Comparison of ENCODE assay signal across 8 mouse cellular contexts in the genomic region with DNA sequence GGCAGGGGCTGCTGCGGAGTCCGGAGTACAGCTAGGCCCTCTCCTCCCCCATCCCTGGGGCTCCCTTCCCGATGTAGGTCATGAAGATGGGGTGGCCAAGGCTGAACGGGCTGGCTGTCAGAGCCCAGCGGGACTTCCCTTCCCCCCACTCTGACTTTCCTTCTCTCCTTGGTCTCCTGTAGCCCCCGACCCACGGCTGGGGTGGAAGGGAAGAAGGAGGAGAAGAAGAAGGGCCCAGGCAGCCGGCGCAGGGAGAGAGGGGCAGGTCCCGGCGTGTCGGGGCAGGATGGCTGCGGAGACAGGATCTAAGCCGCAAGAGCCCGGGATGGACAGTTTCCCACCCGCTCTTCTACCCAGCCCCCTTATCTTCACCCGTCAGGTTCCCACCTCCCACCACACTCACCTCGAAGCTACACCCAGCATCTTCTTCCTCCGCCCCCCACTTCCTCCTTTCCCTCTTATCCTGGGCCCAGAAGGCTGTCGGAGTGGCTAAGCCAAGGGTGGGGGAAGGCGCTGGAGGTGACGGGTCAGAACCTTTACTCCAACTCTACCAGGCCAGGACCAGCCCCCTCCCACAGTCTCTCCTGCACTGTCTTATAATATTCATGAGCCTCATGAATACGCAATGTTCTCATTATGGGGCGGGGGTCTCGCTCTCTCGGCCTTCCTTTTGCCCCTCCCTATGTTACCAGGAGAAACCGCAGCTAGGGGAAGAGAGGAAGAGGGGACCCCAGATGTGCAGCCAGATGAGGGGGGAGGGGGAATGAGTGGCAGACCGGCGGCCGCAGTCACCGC. TPM values are rescaled to one million over a fixed set of nuclear protein-coding genes. Genes with fewer than 3 reads are reported as not detected.
DNase-seq lines count a peak whose midpoint lies in the region; ATAC-seq and TF ChIP-seq lines count a peak whose summit lies in the region.

No protein-coding gene starts in this region.

- no peak overlapping the region for H3K27ac ChIP-seq in heart, embryonic 12.5 days (ENCODE audit: poor library complexity, severe bottlenecking)
- H3K27ac ChIP-seq in ES-E14 (ENCODE audit: insufficient read depth, low read depth, low read length, poor library complexity, severe bottlenecking), result no peak overlapping the region
- no peak overlapping the region for H3K27ac ChIP-seq in forebrain, embryonic 16.5 days (ENCODE audit: low read length)
- H3K27ac ChIP-seq in liver, embryonic 13.5 days, result peak overlapping the region; percentile 58
- no peak overlapping the region for H3K27ac ChIP-seq in stomach, embryonic 15.5 days

- no peak for DNase-seq in heart, postnatal 36 days
- no peak for DNase-seq in ES-E14 (ENCODE audit: low read depth, low spot score)
- peak; percentile 50 for DNase-seq in liver, embryonic 13.5 days
- no peak for DNase-seq in spleen, postnatal 14 days (ENCODE audit: low spot score in 2 of 2)

- peak overlapping the region; percentile 77 for H3K9ac ChIP-seq in heart, embryonic 12.5 days
- peak overlapping the region; percentile 13 for H3K9ac ChIP-seq in ES-E14 (ENCODE audit: insufficient read depth, low read depth, low read length, poor library complexity, severe bottlenecking)
- peak overlapping the region; percentile 50 for H3K9ac ChIP-seq in forebrain, embryonic 16.5 days (replicated peaks; ENCODE audit: low read depth, low read length)
- peak overlapping the region; percentile 62 for H3K9ac ChIP-seq in liver, embryonic 13.5 days
- peak overlapping the region; percentile 48 for H3K9ac ChIP-seq in stomach, embryonic 15.5 days

- H3K4me1 ChIP-seq in heart, embryonic 12.5 days (replicated peaks), result peaks cover 37% of the 10 kb centered on the region
- H3K4me1 ChIP-seq in ES-E14 (ENCODE audit: control insufficient read depth in 2 of 2, insufficient read depth in 2 of 2, low read length in 2 of 2, poor library complexity in 1 of 2), result peaks cover 11 to 48% of the 10 kb centered on the region in 2 experiments; a peak in 3 of 4 replicates
- H3K4me1 ChIP-seq in forebrain, embryonic 16.5 days (replicated peaks; ENCODE audit: control insufficient read depth, insufficient read depth, low read length), result peaks cover 10% of the 10 kb centered on the region
- peaks cover 57% of the 10 kb centered on the region for H3K4me1 ChIP-seq in liver, embryonic 13.5 days (replicated peaks)
- peaks cover 20% of the 10 kb centered on the region for H3K4me1 ChIP-seq in stomach, embryonic 15.5 days

- H3K27me3 ChIP-seq in heart, embryonic 12.5 days (replicated peaks), result peaks cover 67% of the 10 kb centered on the region
- peaks cover 14% of the 10 kb centered on the region for H3K27me3 ChIP-seq in forebrain, embryonic 16.5 days (replicated peaks; ENCODE audit: control insufficient read depth, insufficient read depth, low read length)
- H3K27me3 ChIP-seq in liver, embryonic 13.5 days, result peaks cover 45% of the 10 kb centered on the region
- H3K27me3 ChIP-seq in stomach, embryonic 15.5 days (replicated peaks), result peaks cover 21% of the 10 kb centered on the region; the same call in 1 of the 2 replicates

- in situ Hi-C loops in ES-E14 (cut with MboI; ENCODE audit: low sequenced_read_pairs in 2 of 2, unreplicated experiment in 2 of 2), result no loop called here

- H3K4me3 ChIP-seq in heart, embryonic 12.5 days, result peak overlapping the region; percentile 69
- peak overlapping the region; percentile 71 to 88 for H3K4me3 ChIP-seq in ES-E14 (ENCODE audit: insufficient read depth in 1 of 2, low read depth in 1 of 2, low read length in 2 of 2, poor library complexity in 1 of 2, severe bottlenecking in 1 of 2)
- H3K4me3 ChIP-seq in forebrain, embryonic 16.5 days (replicated peaks; ENCODE audit: low read length), result peak overlapping the region; percentile 52
- peak overlapping the region; percentile 66 for H3K4me3 ChIP-seq in liver, embryonic 13.5 days (replicated peaks)
- peak overlapping the region; percentile 60 for H3K4me3 ChIP-seq in stomach, embryonic 15.5 days (replicated peaks)

- no peaks in the 10 kb centered on the region for H3K9me3 ChIP-seq in heart, embryonic 12.5 days (replicated peaks)
- H3K9me3 ChIP-seq in ES-E14 (ENCODE audit: control insufficient read depth, insufficient read depth, low read depth, low read length), result no peaks in the 10 kb centered on the region
- H3K9me3 ChIP-seq in forebrain, embryonic 16.5 days (ENCODE audit: control insufficient read depth, low read length), result no peaks in the 10 kb centered on the region
- H3K9me3 ChIP-seq in liver, embryonic 13.5 days (replicated peaks), result no peaks in the 10 kb centered on the region
- no peaks in the 10 kb centered on the region for H3K9me3 ChIP-seq in stomach, embryonic 15.5 days

- WGBS in heart, embryonic 12.5 days, result 5% methylated on average over 30 of the region's 31 CpGs
- 12% methylated on average over 30 of the region's 31 CpGs for whole genome bisulfite sequencing in forebrain, embryonic 16.5 days
- 1% methylated on average over 31 of the region's 31 CpGs for whole genome bisulfite sequencing in liver, embryonic 13.5 days (ENCODE audit: insufficient replicate concordance)
- 11% methylated on average over 26 of the region's 31 CpGs for WGBS in stomach, embryonic 15.5 days

- peak overlapping the region; percentile 96 for H3K4me2 ChIP-seq in heart, embryonic 12.5 days
- peak overlapping the region; percentile 67 for H3K4me2 ChIP-seq in forebrain, embryonic 16.5 days (ENCODE audit: low read length)
- peak overlapping the region; percentile 94 for H3K4me2 ChIP-seq in liver, embryonic 13.5 days
- peak overlapping the region; percentile 92 for H3K4me2 ChIP-seq in stomach, embryonic 15.5 days

- 0 out of 2 replicates have a peak, but pooled peaks have one; percentile 6 for ATAC-seq in heart, embryonic 12.5 days (ENCODE audit: insufficient number of reproducible peaks, low FRiP score)
- ATAC-seq in forebrain, embryonic 16.5 days, result peak; percentile 39
- peak; percentile 64 for ATAC-seq in liver, embryonic 13.5 days (ENCODE audit: low read depth)
- ATAC-seq in stomach, embryonic 15.5 days (ENCODE audit: insufficient read depth, low FRiP score, low read depth), result 0 out of 2 replicates have a peak, but pooled peaks have one; percentile 7
- ATAC-seq in erythroid progenitor cell, adult 5-6 weeks (replicated peaks; ENCODE audit: low FRiP score, poor library complexity, severe bottlenecking), result no peak

- peaks cover 11% of the 10 kb centered on the region for H3K36me3 ChIP-seq in heart, embryonic 12.5 days
- peaks cover 6% of the 10 kb centered on the region for H3K36me3 ChIP-seq in ES-E14 (ENCODE audit: control insufficient read depth, insufficient read depth, low read length, poor library complexity, severe bottlenecking)
- no peaks in the 10 kb centered on the region for H3K36me3 ChIP-seq in forebrain, embryonic 16.5 days (ENCODE audit: control insufficient read depth, insufficient read depth)
- peaks cover 5% of the 10 kb centered on the region for H3K36me3 ChIP-seq in liver, embryonic 13.5 days
- H3K36me3 ChIP-seq in stomach, embryonic 15.5 days, result peaks cover 1% of the 10 kb centered on the region; the same call in 1 of the 2 replicates

- intact Hi-C loops in heart, postnatal 36 days (cut with DNase I), result no loop called here

TF ChIP-seq in ES-E14, 5 proteins besides CTCF, POLR2A, EP300 and RAD21:
- TF ChIP-seq HCFC1 (IDR thresholded peaks at IDR 0.05; ENCODE audit: borderline replicate concordance, insufficient read depth, low read length) (no peak), MAFK (IDR thresholded peaks at IDR 0.05; ENCODE audit: insufficient read depth, low read depth, low read length) (no peak), ZNF384 (IDR thresholded peaks at IDR 0.05; ENCODE audit: low read depth, low read length) (no peak), CHD2 (IDR thresholded peaks at IDR 0.05; ENCODE audit: low read depth, low read length) (no peak), ZC3H11A (IDR thresholded peaks at IDR 0.05; ENCODE audit: borderline replicate concordance, low read depth, low read length) (no peak)

RNA-seq across cellular contexts. Expression of a gene that starts 0.5 kb away (rescaled TPM):
- 9.2 and 10.3 TPM in 2 replicates for polyA plus RNA-seq in heart, embryonic 12.5 days (2016; fragmentation: Nextera tagmentation; extraction: Ambion mirVana)
- 10 to 100 TPM; 12.9 to 13.0 TPM for total RNA-seq in heart, postnatal 36 days (2021)
- 2.7 and 5.9 TPM in 2 replicates for total RNA-seq in ES-E14 (2012; rRNA removed)
- polyA plus RNA-seq in forebrain, embryonic 16.5 days (2015; fragmentation: Nextera tagmentation; extraction: Ambion mirVana), result 12.2 and 13.1 TPM in 2 replicates
- polyA plus RNA-seq in liver, embryonic 13.5 days (2015; fragmentation: Nextera tagmentation; extraction: Ambion mirVana), result 4.6 and 5.9 TPM in 2 replicates
- polyA plus RNA-seq in stomach, embryonic 15.5 days (2015; fragmentation: Nextera tagmentation; extraction: Ambion mirVana), result 8.2 and 9.3 TPM in 2 replicates
- total RNA-seq in erythroid progenitor cell, adult 5-6 weeks (2015; ENCODE audit: low replicate concordance), result 4.2 and 6.5 TPM in 2 replicates
- 0.30 and 0.77 TPM in 2 replicates for total RNA-seq in erythroid progenitor cell, adult 5-6 weeks (2017; ENCODE audit: low replicate concordance)

RNA-seq across cellular contexts. Expression of a gene that starts 27.2 kb away (rescaled TPM):
- polyA plus RNA-seq in heart, embryonic 12.5 days (2016; fragmentation: Nextera tagmentation; extraction: Ambion mirVana), result 111 and 115 TPM in 2 replicates
- total RNA-seq in heart, postnatal 36 days (2021), result 10 to 100 TPM; 46.1 to 47.1 TPM
- 69.0 and 80.8 TPM in 2 replicates for total RNA-seq in ES-E14 (2012; rRNA removed)
- 6.7 and 7.9 TPM in 2 replicates for polyA plus RNA-seq in forebrain, embryonic 16.5 days (2015; fragmentation: Nextera tagmentation; extraction: Ambion mirVana)
- polyA plus RNA-seq in liver, embryonic 13.5 days (2015; fragmentation: Nextera tagmentation; extraction: Ambion mirVana), result 12.9 and 15.8 TPM in 2 replicates
- polyA plus RNA-seq in stomach, embryonic 15.5 days (2015; fragmentation: Nextera tagmentation; extraction: Ambion mirVana), result 48.3 and 53.4 TPM in 2 replicates
- 2.2 and 5.0 TPM in 2 replicates for total RNA-seq in erythroid progenitor cell, adult 5-6 weeks (2015; ENCODE audit: low replicate concordance)
- total RNA-seq in erythroid progenitor cell, adult 5-6 weeks (2017; ENCODE audit: low replicate concordance), result 0.15 and 0.39 TPM in 2 replicates

RNA-seq across cellular contexts. Expression of a gene that starts 29.0 kb away (rescaled TPM):
- polyA plus RNA-seq in heart, embryonic 12.5 days (2016; fragmentation: Nextera tagmentation; extraction: Ambion mirVana), result 0.17 and 0.29 TPM in 2 replicates
- total RNA-seq in heart, postnatal 36 days (2021), result not detected
- total RNA-seq in ES-E14 (2012; rRNA removed), result 0.40 and 0.48 TPM in 2 replicates
- 0.24 and 0.73 TPM in 2 replicates for polyA plus RNA-seq in forebrain, embryonic 16.5 days (2015; fragmentation: Nextera tagmentation; extraction: Ambion mirVana)
- polyA plus RNA-seq in liver, embryonic 13.5 days (2015; fragmentation: Nextera tagmentation; extraction: Ambion mirVana), result 0.28 and 0.29 TPM in 2 replicates
- polyA plus RNA-seq in stomach, embryonic 15.5 days (2015; fragmentation: Nextera tagmentation; extraction: Ambion mirVana), result 0.46 and 0.53 TPM in 2 replicates
- 0.72 TPM in 1 of 2 replicates, not detected in the other for total RNA-seq in erythroid progenitor cell, adult 5-6 weeks (2015; ENCODE audit: low replicate concordance)
- 3.9 TPM in 1 of 2 replicates, not detected in the other for total RNA-seq in erythroid progenitor cell, adult 5-6 weeks (2017; ENCODE audit: low replicate concordance)

Comparison
In these comparisons a context has a peak if more than half of its experiments do, and no peak if none do; other contexts are left out.
1. H3K9ac ChIP-seq: peak in every context shown above with its lines; median percentile 77 in heart, embryonic 12.5 days; 62 in liver, embryonic 13.5 days; 50 in forebrain, embryonic 16.5 days; 48 in stomach, embryonic 15.5 days; 13 in ES-E14.